Mouse (Mus musculus) cerebellum, adult 9-11 months (tissue): ENCODE measurements at regions not wholly inside any gene's neighbourhood (a gene's known extent, or its start where the extent isn't known, plus 50 kb on each side); places are given as distances from the start of the nearest gene placed in this dataset.

Experiments used
- DNase-seq: peaks from one replicate; pipeline ENCODE4 v3.0.0; 2022

- DNase-seq: no peak
Observed at GRCm38 (mm10) chr7:95460889-95461288, 710.2 kb upstream of the Tenm4 start.

GRCm38 (mm10) chr7:95465506-95465905, 705.5 kb upstream of the Tenm4 start:
- no peak for DNase-seq

DNA sequence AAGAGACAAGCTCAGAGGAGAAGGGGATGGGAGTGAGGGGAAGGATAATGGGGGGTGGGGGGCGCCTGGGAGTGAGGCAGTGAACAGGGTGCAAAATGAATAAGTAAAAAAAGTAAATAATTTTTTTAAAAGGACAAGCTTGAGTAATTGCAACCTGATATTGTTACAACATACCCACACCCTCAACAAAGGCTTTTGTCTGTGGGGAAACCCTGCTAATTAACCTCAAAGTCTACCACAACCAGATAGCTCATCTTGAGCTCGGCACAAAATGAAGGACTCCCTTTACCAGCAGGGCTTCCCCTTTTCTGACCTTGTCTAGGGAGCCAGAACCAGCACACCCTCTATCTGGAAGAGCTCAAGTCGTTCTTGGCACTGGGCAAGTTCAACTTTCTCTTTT, 704.0 kb upstream of the Tenm4 start:
- DNase-seq: no peak

DNA sequence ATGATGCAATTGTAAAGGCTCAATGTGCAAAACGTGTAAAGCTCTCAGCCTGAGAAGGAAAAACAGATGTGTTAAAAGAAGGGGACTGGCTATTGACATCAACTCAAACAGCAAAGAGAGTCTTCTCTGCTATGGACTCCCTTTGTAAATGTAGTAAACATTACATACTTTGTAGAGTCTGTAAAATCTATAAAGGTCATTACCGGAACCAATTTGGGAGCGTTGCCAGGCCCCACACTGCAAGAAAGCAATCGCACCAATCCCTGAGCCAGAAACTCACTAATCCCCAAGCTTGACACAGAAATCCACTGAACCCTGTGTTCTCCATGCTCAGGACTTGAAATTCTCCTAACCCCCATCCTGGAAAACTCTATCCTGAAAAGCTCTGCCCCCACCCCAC, 697.2 kb upstream of the Tenm4 start:
- no peak for DNase-seq

DNA sequence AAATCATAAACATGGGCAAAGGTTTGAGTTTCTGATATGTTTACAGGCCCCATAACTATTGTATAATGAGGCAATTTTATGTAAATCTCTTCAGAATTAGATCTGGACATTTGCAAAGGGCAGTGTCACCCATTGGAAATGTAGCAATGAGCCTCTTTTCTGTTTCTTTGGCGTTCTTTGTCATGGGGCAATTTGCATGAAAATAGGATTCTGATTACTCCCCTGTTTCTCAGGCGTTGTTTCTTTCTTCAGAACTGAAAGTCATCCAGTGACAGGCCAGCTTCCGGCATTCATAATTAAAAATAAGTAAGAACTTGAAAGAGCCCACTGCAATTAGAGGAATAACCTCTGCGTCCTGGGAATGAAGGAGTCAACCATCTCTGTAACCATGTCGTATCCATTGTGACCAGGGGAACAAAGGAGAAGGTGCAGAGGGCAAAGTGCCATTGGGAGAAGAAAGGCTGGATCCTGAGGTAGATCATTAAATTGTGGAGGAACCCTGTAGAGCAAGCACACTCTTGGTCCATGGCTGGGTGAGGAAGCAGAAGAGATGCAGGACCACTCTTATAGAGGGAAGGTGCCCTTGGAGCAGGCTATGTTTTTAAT, 690.8 kb upstream of the Tenm4 start:
- no peak for DNase-seq

GRCm38 (mm10) chr7:95489666-95490065, 681.4 kb upstream of the Tenm4 start:
- peak; percentile 1 for DNase-seq

DNA sequence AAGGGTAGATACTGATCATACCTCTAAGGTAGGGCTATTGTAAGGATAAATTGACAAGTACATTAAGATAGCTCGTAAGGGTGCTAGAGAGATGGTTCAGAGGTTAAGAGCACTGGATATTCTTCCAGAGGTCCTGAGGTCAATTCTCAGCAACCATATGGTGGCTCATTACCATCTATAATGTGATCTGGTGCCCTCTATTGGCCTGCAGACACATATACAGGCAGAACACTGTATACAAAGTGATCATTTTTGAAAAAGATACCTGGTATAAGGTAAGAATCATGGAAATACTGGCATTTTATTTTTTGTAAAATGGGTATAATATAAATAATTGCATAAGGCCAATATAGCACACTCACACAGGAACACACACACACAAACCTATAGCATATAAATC, 676.3 kb upstream of the Tenm4 start:
- no peak for DNase-seq

DNA sequence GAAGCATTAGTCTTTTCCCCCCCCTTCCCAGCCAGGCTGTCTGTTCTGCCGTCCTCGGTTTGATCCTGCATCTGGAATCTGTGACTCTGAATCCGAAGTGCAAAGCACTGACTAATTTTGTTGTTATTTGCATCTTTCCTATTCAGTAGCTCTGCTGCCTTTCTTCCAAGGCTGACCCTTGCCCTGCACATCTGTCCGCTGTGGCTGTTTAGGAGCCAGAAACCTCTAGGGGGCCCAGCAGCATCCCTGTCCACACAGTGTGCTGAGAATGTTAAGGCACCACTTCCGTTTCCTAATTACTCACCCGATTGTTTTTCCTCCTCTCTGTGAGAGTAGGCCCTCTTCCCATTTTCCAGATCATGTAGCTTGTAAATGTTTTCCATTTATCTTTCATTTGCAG, 668.1 kb upstream of the Tenm4 start:
- no peak for DNase-seq

- DNase-seq: no peak
Observed at GRCm38 (mm10) chr7:95547256-95547655, 623.8 kb upstream of the Tenm4 start.

- no peak for DNase-seq
Observed at GRCm38 (mm10) chr7:95550099-95550498, 620.9 kb upstream of the Tenm4 start.

GRCm38 (mm10) chr7:95551798-95552387, 619.2 kb upstream of the Tenm4 start:
- no peak for DNase-seq

DNA sequence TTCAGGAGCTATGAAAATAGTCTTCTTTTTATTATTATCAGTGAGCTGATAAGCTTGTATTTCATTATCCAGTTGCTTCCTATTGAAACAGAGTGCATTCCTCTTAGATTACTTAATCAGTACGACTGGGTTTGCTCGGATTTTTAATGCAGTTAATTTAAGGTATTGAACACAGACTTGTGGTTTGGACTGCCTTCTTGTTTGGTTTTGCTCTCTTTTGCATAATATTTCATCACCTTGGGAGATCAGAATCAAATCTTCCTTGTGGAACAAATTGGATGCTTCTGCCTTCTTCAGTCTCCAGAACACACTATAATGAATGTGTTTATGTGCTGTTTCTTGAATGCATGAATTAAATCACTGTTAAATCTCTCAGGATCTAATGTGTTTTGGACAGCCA, 612.5 kb upstream of the Tenm4 start:
- DNase-seq: no peak

GRCm38 (mm10) chr7:95578633-95579032, 592.4 kb upstream of the Tenm4 start:
- DNase-seq: no peak

- DNase-seq: no peak
Observed at GRCm38 (mm10) chr7:95581325-95581724, 589.7 kb upstream of the Tenm4 start.

DNA sequence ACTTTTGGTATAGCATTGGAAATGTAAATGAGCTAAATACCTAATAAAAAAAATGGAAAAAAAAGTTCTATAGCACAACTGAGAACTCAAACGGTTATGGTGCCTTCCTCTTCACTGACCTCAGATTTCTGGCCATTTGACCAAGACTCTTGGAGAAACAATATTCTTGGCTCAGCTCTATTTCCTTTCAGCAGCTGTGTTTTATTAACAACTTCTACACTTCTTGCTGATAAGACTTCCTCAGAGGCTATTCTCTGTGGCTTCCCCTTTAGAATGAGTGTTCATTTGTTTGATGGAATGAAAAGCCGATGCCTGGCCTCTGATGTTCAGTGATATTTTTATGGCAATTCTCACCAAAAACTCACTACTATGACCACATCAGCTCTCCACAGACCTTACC, 572.7 kb upstream of the Tenm4 start:
- DNase-seq: no peak

DNA sequence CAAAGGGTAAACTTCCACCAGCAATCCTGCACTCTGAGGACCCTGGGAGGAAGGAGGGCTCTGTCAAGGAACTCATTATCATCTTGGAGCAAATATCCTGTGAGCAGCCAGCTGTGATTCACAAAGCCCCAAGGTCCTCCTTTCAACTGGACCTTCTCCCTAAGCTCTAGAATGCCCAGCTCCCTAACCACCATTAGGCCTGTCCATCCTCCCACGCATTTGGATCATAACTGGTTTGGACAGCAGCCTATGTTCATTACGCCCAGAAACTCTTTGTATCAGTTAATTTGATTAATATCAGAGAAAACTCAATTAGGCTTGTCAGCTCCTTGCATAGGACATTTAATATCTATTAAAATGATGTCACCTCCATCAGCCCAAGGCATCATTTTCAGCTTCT, 557.3 kb upstream of the Tenm4 start:
- no peak for DNase-seq

DNA sequence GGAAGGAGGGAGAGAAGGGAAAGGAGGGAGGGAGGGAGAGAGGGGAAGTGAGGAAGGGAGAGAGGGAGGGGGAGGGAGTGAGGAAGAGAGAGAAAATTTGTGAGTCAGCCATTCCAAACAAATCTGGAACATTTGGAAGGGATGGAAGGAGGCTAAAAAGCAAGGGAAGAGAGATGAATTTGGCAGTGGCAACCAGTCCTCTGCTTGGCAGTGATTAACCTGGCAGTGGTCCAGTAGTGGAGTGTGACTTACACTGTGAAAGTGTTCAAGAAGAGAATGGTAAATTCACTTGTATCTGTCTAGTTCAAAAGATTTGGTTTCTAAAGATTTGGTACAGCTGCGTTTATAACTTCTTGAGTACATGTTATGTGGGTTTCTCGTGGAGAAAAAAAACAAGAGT, 553.7 kb upstream of the Tenm4 start:
- DNase-seq: no peak

DNA sequence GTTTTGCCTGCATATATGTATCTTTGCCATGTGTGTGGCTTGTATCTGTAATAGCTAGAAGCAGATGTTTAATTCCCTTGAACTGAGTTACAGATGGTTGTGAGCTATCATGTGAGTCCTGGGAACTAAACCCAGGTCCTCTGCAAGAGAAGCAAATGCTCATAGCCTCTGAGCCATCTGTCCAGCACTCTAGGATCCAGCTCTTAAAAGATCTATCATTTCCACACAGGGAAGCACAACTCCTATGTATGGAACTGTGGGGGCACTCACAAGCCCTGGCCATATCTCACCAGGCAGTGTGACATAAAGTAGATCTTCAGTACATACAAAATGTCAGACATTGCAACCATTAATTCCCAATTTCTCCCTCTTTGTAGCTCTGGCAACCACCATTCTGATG, 552.9 kb upstream of the Tenm4 start:
- no peak for DNase-seq

DNA sequence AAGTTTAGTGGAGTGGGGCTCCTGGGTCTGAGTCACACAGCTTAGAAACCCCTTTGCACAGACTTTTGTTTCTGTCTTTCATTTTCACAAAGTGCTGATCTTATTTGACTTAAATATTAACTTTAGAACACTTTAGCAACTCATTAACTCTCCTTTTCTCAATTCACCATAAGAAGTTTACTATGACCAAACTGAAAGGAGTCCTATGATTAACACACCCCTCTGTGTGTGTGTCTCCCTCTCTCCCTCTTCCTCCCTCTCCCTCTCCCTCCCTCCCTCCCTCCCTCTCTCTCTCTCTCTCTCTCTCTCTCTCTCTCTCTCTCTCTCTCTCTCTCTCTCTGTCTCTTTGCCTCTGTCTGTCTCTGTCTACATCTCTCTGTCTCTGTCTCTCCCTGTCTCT, 551.0 kb upstream of the Tenm4 start:
- no peak for DNase-seq

DNA sequence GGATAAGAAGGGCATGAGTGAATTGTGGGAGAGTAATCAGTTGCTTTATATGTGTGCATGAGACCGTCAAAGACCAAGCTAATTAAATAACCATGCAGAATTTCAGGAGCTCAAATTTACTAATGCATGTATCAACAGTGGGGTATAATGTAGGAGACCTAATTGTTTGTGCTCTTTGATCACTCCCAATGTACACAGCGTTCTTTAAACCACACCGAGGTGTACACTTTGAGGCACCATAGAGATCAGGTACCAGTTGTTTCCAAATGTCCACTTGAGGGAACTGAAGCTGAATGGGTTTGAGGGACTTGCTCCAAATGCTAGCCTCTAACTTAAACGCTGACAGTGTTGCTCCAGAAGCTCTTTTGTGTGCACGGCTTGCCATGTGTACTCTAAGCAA, 530.4 kb upstream of the Tenm4 start:
- no peak for DNase-seq

GRCm38 (mm10) chr7:95674319-95674718, 496.7 kb upstream of the Tenm4 start:
- DNase-seq: no peak

DNA sequence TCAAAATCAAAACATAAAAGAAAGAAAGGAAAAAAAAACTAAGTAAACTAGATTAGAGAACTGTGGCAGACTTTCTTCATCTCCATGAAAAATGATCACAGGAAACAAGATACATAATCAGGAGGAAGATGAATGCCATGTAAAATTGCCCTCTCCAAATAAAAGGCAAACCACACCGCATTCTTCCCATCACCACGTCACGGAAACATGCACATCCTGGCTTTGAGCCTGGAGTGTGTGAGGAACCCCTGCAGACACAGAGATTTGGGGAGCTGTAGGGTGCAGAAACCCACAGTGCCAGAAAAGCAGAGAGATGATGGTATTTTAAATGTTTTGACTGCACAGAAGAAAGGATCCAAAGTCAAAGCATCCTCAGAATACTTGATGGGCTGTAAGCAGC, 488.5 kb upstream of the Tenm4 start:
- no peak for DNase-seq

GRCm38 (mm10) chr7:95687733-95688132, 483.3 kb upstream of the Tenm4 start:
- no peak for DNase-seq

DNA sequence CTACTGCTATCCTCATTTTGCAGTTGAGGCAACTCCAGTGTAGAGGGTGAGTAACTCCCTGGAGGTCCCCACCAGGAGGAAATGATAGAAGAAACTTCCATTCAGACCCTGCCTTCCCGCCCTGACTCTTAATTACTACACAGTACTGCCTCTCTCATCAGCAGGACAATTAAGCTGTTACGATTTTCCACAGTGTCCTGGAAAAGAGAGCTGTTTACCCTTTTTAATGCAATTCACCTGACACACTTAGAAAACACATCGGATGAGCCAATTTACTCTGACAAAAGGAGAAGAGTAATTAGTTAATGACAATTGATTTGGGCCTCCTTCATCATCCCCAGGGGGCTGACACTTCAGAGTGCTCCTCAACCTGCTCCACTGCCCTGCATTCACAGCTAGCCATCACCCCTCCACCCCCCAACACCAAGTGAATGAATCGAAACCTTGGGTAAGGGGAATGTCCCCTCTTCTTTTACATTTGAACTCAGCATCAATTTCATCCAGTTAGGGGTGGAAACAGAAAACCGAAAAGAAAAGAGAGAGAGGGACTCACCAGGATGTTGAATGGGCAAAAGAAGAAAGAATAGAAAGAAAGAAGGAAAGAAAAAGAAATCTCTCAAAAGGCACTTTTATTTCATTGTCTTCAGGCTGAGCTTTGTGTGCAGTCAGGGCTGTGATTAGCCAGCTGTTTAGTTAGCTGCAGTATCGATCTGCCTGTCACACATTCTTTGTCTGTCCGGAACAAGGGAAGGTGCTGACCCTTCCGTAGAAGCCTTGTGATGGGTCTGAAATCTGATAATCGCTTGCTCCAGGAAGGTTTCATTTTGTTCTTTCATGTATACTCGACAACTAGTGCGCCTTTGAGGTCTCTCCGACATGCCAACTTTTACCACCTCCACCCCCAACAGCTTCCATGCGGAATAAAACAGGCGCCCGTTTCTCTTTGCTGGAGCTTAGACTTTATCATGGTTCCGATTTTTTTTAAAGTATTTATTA, 482.6 kb upstream of the Tenm4 start:
- DNase-seq: no peak
